Mouse (Mus musculus) intestine, embryonic 14.5 days (tissue): ENCODE measurements around the gene Qdpr. TPM values are rescaled to one million over a fixed set of nuclear protein-coding genes. Genes with fewer than 3 reads are reported as not detected.
"Not testable (repeated sequence)": the region's sequence is repeated elsewhere in the genome, so short reads cannot be mapped to it uniquely, and the experiment has no call there.

Experiments
- ATAC-seq: fragments of 200-750 bp; cut with Nextera tagmentation; replicated peaks from 2 replicates; pipeline ENCODE4 v1.8.0; 2017; ENCODE audit warnings: low read depth, moderate number of reproducible peaks, moderate TSS enrichment, moderate library complexity; ENCODE audit not compliant: low FRiP score, low TSS enrichment
- DNase-seq: peaks from one replicate; pipeline ENCODE4 v3.0.0-alpha.2; 2018; ENCODE audit warnings: low spot score
- H3K27ac ChIP-seq: fragments of 300-500 bp; sonication (generic); 2 replicates; pipeline ENCODE4 v1.5.1; 2014; ENCODE audit warnings: low read depth, mild to moderate bottlenecking, control low read depth
- H3K27me3 ChIP-seq: fragments of 300-500 bp; sonication (generic); replicated peaks from 2 replicates; pipeline ENCODE4 v1.6.1; 2014; ENCODE audit warnings: low read length, control low read depth; ENCODE audit not compliant: control insufficient read depth, insufficient read depth
- H3K36me3 ChIP-seq: fragments of 300-500 bp; sonication (generic); 2 replicates; pipeline ENCODE4 v1.6.1; 2014; ENCODE audit warnings: low read length, control low read depth; ENCODE audit not compliant: control insufficient read depth, insufficient read depth
- H3K4me1 ChIP-seq: fragments of 300-500 bp; sonication (generic); replicated peaks from 2 replicates; pipeline ENCODE4 v1.6.1; 2014; ENCODE audit warnings: low read length, control low read depth, mixed read lengths; ENCODE audit not compliant: control insufficient read depth, insufficient read depth
- H3K4me2 ChIP-seq: fragments of 300-500 bp; sonication (generic); 2 replicates; pipeline ENCODE4 v1.6.1; 2014; ENCODE audit warnings: low read length
- H3K4me3 ChIP-seq: fragments of 300-500 bp; sonication (generic); 2 replicates; pipeline ENCODE4 v1.5.1; 2014; ENCODE audit warnings: low read depth, low read length, control low read depth, mixed read lengths
- H3K9ac ChIP-seq: fragments of 300-500 bp; sonication (generic); 2 replicates; pipeline ENCODE4 v1.6.1; 2014; ENCODE audit warnings: mild to moderate bottlenecking, low read length
- H3K9me3 ChIP-seq: fragments of 300-500 bp; sonication (generic); 2 replicates; pipeline ENCODE4 v1.6.1; 2016; ENCODE audit warnings: low read length, control low read depth; ENCODE audit not compliant: control insufficient read depth
- WGBS: fragments of 180-500 bp; shearing (Covaris S2); extraction: QIAGEN DNeasy Blood & Tissue Kit; methylation state at CpG from one replicate; pipeline ENCODE4 v1.1.7; 2014; 5-methylcytosine and 5-hydroxymethylcytosine counted together
- polyA plus RNA-seq: library from polyadenylated mRNA; unstranded; fragments of >200 nt; fragmentation: Nextera tagmentation; extraction: Ambion mirVana; gene quantifications from 2 replicates; pipeline ENCODE4 v1.2.1, GENCODE M21; 2014

The Qdpr gene
- polyA plus RNA-seq, 1 experiment from 2014 or later = 162 TPM

DNA sequence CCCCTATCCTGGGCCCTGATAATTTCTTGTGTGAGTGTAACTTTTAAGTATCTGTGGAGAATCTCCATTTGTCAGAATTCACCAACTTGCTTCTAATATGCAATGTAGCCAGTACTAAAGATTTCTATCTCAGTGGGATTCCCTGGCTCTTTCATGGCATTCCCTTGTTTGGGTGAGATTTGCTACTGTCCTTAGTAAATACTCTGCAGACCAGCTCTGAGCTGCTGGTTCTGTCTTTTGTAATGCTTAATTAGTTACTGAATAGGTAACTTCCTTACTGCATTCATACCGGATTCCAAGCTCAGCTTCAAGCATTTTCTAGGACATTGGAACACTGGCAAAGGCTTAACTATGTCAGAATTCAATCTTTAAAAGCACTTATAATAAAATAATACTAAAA is 24.3 kb downstream of the Qdpr start:
- not testable (repeated sequence) for H3K27ac ChIP-seq, H3K4me1 ChIP-seq, DNase-seq, ATAC-seq, H3K4me3 ChIP-seq, H3K4me2 ChIP-seq, H3K27me3 ChIP-seq, H3K36me3 ChIP-seq, H3K9me3 ChIP-seq, H3K9ac ChIP-seq
- WGBS = 62% methylated on average over 1 of the region's 1 CpGs

DNA sequence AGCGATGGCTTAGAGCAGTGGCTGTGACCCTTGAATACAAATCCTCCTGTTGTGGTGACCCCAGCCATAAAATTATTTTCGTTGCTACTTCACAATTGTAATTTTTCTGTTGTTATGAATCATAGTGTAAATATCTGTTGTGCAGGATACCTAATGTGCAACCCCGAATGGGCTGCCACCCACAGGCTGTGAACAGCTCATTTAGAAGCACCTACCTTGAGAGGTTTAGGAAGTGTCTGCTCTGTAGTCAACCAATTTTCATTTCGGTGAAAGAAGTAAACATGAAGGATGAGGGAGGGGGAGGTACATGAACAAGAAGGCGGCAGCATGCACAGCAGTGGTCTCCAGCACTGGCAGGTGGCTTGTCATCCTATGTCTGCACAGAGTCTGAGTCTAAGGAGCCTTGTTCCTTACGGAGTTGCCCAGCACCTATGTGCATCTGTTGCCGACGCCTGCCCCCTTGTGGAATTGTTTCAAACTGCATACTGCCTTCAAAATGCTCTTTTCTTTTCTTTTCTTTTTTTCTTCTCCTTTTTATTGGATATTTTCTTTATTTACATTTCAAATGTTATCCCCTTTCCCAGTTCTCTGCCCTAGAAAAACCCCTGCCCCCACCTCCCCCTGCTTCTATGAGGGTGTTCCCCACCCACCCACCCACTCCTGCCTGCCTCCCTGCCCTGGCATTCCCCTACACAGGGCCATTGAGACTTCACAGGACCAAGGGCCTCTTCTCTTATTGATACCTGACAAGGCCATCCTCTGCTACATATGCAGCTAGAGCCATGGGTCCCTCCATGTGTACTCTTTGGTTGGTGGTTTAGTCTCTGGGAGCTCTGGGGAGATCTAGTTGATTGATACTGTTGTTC is 25.8 kb downstream of the Qdpr start:
- ATAC-seq (peak; percentile 74), DNase-seq (peak; percentile 84)
- no peaks in the 10 kb centered on the region for H3K4me1 ChIP-seq
- no peaks in the 10 kb centered on the region for H3K9me3 ChIP-seq
- H3K4me2 ChIP-seq = no peak overlapping the region
- 36% methylated on average over 8 of the region's 8 CpGs for WGBS
- H3K27me3 ChIP-seq = no peaks in the 10 kb centered on the region
- no peak overlapping the region for H3K4me3 ChIP-seq
- no peak overlapping the region for H3K9ac ChIP-seq
- H3K27ac ChIP-seq = no peak overlapping the region
- H3K36me3 ChIP-seq = no peaks in the 10 kb centered on the region

DNA sequence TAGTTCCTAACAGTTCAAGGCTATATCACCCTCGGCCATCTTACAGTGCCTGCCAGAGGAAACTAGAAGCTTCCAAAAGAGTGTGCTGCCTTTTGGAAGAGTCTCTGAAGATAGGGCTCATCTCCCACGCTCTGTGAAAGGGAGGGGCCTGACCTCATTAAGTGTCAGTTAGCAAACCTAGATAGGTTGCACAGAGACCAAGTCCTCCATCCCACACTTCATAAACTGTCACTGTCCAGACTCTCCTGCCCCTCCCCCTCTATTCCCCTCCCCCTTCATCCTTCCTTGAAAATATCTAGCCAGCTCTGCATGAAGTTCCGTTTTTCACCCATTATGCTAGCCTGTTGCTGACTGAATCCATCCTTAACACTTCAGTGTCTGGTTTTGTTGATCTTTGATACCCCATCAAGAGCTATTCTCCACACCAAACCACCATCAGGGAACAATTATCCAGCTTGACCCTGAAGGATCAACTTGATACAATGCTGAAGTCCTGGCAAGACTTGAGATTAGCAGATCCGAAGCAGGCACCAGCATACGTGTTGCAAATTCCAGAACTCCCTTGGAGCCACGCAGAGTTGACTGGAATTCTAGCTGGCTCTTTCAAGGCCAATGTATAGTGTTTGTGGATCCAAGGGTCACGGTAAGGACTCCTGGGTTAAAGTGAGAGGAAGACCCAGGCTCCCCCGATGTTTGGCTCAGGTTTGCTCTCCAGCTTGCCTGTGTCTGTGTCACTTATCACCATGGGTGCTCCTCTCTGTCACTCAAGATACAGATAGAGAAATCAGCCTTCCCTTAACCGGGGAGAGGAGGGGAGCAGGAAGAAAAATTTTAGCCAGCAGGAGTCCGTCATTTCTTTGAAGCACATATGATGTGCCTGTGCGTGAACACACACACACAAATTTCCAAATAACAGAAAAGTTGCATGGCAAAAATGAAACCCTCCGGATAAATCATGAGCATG is 27.9 kb downstream of the Qdpr start:
- H3K9ac ChIP-seq = no peak overlapping the region
- no peak for DNase-seq
- H3K4me3 ChIP-seq = no peak overlapping the region
- no peaks in the 10 kb centered on the region for H3K36me3 ChIP-seq
- H3K4me2 ChIP-seq = no peak overlapping the region
- H3K27me3 ChIP-seq = no peaks in the 10 kb centered on the region
- no peaks in the 10 kb centered on the region for H3K4me1 ChIP-seq
- H3K9me3 ChIP-seq = no peaks in the 10 kb centered on the region
- H3K27ac ChIP-seq = no peak overlapping the region
- ATAC-seq = no peak
- 68% methylated on average over 12 of the region's 12 CpGs for WGBS

DNA sequence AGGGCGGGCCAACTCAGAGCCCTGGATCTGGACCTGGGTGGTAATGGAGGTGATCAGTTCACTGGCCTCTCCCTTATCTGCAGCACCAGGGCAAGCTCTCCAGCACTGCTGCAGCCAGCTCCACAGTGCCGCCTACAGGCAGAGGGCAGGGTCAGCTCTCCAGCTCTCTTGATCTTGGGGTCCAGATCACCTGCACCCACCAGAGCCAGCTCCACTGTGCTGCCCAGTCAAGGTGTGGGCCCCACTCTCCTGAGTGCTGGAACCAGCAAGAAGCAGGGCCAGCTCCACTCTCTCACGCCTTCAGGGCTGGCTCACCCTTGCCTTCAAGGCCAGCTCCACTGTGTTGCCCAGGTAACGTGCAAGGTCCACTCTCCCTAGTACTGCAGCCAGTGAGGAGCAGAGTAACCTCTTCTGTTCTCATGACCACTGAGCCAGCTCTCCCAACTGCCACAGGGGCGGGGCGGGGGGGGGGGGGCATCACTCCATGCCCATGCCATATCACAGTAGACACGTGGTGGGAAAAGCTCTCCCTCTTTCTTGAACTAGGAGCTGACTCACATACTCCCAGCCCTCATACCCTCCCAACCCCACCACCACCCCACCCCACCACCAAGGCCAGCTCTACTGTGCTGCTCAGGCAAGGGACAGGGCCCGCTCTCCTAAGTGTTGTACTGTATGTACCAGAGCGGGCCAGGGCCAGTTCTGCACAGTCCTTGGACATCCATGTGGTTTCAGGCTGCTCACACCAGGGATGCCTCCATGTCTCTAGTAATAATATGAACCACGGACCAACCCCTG is 30.0 kb downstream of the Qdpr start:
- ATAC-seq (peak; percentile 72), DNase-seq (no peak)
- no peak overlapping the region for H3K27ac ChIP-seq
- H3K4me2 ChIP-seq = no peak overlapping the region
- no peaks in the 10 kb centered on the region for H3K27me3 ChIP-seq
- no peaks in the 10 kb centered on the region for H3K9me3 ChIP-seq
- no peak overlapping the region for H3K9ac ChIP-seq
- H3K4me3 ChIP-seq = no peak overlapping the region
- H3K36me3 ChIP-seq = no peaks in the 10 kb centered on the region
- 75% methylated on average over 10 of the region's 10 CpGs for WGBS
- H3K4me1 ChIP-seq = no peaks in the 10 kb centered on the region

DNA sequence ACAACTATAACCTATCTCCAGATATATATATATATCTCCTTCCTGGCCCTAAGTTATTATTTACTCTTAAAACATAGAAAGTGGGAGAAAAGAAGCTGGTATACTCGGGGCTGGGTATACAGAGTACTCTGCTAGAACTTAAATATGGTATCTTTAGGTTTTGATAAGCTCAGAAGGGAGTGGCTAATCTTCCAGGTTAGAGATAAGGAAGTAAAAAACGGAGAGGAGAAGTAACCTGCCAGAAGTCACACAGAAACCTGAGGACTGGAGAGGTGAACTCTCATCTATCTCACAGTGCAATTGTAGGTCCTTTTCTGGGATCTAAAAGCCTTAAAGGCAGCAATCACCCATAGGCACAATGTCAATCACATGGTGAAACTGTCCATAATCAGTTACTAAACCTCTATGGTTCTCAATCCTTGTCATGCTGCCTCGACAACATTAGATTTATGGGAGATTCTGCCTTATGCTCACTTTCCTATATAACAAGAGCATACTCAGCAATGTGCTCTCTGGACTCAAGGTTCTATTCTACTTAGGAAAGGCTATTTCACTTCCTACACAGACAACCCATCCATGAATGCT is 32.1 kb downstream of the Qdpr start:
- Histone ChIP-seq H3K9me3 (no peaks in the 10 kb centered on the region), H3K9ac (no peak overlapping the region), H3K4me3 (no peak overlapping the region), H3K4me2 (no peak overlapping the region), H3K27ac (no peak overlapping the region), H3K27me3 (no peaks in the 10 kb centered on the region), H3K36me3 (no peaks in the 10 kb centered on the region), H3K4me1 (no peaks in the 10 kb centered on the region)
- WGBS = 69% methylated on average over 3 of the region's 3 CpGs
- DNase-seq = no peak
- no peak for ATAC-seq

DNA sequence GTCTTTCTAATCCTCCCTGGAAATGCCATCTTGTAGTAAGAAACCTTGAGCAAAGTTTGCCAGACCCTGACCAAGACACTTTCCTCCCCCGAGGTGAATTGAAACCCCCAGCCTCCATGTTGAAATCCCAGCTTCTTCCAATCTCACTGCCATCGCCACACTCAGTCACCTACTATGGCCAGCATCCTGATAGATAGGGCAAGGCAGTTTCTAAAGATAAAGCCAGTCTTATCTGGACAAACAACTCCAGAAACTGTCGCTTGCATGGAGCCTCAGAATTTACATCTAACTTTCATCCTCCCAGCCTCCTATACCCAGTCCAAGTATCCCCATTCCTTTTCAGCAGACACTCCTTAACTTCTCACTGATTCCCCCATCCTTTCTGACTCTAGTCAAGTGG is 33.6 kb downstream of the Qdpr start:
- WGBS = 89% methylated on average over 3 of the region's 3 CpGs
- no peak overlapping the region for H3K9ac ChIP-seq
- H3K27ac ChIP-seq = no peak overlapping the region
- no peaks in the 10 kb centered on the region for H3K9me3 ChIP-seq
- H3K36me3 ChIP-seq = no peaks in the 10 kb centered on the region
- no peak for ATAC-seq
- no peaks in the 10 kb centered on the region for H3K4me1 ChIP-seq
- H3K4me2 ChIP-seq = no peak overlapping the region
- no peak overlapping the region for H3K4me3 ChIP-seq
- no peaks in the 10 kb centered on the region for H3K27me3 ChIP-seq
- DNase-seq = no peak

DNA sequence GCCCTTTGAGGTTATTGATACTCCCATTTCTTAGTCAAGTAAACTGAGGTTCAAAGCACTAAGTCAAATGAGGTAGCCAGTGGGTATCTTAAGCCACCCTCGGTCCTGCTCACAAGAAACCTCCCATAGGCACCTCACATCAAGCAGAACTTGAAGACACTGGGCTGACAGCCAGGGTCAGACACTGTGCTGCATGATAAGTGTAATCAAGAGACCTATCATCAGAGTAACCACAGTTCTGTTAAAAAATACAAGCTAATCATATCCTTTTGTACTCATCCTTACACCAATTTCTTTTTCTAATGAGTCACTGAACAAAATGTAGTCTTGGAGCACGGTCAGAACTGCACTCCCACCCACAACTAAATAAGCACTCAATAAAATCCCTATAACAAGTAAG is 43.9 kb downstream of the Qdpr start:
- Histone ChIP-seq H3K9ac (no peak overlapping the region), H3K36me3 (no peaks in the 10 kb centered on the region), H3K27ac (no peak overlapping the region), H3K4me1 (no peaks in the 10 kb centered on the region), H3K27me3 (no peaks in the 10 kb centered on the region), H3K4me3 (no peak overlapping the region), H3K4me2 (no peak overlapping the region), H3K9me3 (no peaks in the 10 kb centered on the region)
- DNase-seq (no peak), ATAC-seq (no peak)
- 77% methylated on average over 2 of the region's 2 CpGs for WGBS

DNA sequence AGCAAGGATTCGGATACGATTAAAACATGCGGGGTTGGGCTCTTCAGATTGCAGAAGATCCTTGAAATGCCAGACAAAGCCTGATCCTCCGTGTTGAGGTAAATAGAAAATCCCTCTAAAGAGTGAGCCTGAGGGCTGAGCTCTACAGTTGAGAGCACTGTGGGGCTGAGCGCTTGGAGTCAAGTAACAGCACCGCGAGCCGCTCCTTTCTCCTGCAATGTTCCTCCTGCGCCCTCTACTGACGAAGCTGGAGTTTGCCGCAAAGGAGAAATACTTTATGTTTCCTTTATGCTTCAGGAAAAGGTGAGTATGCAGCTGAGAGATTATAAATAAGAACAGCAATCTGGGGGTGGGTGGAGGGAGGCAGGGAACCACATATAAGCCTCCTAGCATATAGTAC is 47.4 kb downstream of the Qdpr start:
- no peaks in the 10 kb centered on the region for H3K27me3 ChIP-seq
- no peak overlapping the region for H3K27ac ChIP-seq
- H3K4me2 ChIP-seq = no peak overlapping the region
- no peak overlapping the region for H3K4me3 ChIP-seq
- H3K36me3 ChIP-seq = no peaks in the 10 kb centered on the region
- no peaks in the 10 kb centered on the region for H3K9me3 ChIP-seq
- no peak overlapping the region for H3K9ac ChIP-seq
- peak; percentile 84 for DNase-seq
- 18% methylated on average over 11 of the region's 11 CpGs for WGBS
- ATAC-seq = no peak
- no peaks in the 10 kb centered on the region for H3K4me1 ChIP-seq
